Mouse (Mus musculus): ENCODE results near the gene Ttk.

- no peak for TF ChIP-seq CTCF (conservative IDR thresholded peaks at IDR 0.05 in 1 of 2, IDR thresholded peaks at IDR 0.05 in 1 of 2; ENCODE audit: low read depth in 2 of 2, low read length in 2 of 2)
- TF ChIP-seq EP300 (IDR thresholded peaks at IDR 0.05; ENCODE audit: low read length) = no peak
- TF ChIP-seq TBP (conservative IDR thresholded peaks at IDR 0.05; ENCODE audit: low read depth, low read length) = no peak
- TF ChIP-seq POLR2A (IDR thresholded peaks at IDR 0.05; ENCODE audit: low read depth, low read length) = no peak
- no peak for TF ChIP-seq USF1 (IDR thresholded peaks at IDR 0.05; ENCODE audit: low read depth, low read length)
- TF ChIP-seq SMC3 (IDR thresholded peaks at IDR 0.05; ENCODE audit: low read depth, low read length) = no peak
- no peak for TF ChIP-seq MAZ (IDR thresholded peaks at IDR 0.05; ENCODE audit: low read depth, low read length)
- TF ChIP-seq ZC3H11A (IDR thresholded peaks at IDR 0.05; ENCODE audit: low read depth, low read length) = no peak
- TF ChIP-seq ETS1 (conservative IDR thresholded peaks at IDR 0.05; ENCODE audit: low read depth, low read length) = no peak
Observed at GRCm38 (mm10) chr9:83822925-83823324, 11.6 kb upstream of the Ttk start.

Measured in CH12.LX (cell line).